Mouse (Mus musculus) ES-E14 (cell line): Measurements from ENCODE around the gene Pde3a.

ENCODE experiments used
- HCFC1 ChIP-seq: IDR thresholded peaks from 2 replicates; pipeline ENCODE4 v1.6.1; 2012; ENCODE audit warnings: low read length, inconsistent platforms, borderline replicate concordance; ENCODE audit not compliant: insufficient read depth
- MAFK ChIP-seq: IDR thresholded peaks from 2 replicates; pipeline ENCODE4 v1.6.1; 2014; ENCODE audit warnings: mild to moderate bottlenecking, low read depth, low read length, inconsistent platforms; ENCODE audit not compliant: insufficient read depth
- ZC3H11A ChIP-seq: IDR thresholded peaks from 2 replicates; pipeline ENCODE4 v1.6.1; 2012; ENCODE audit warnings: low read depth, mild to moderate bottlenecking, inconsistent platforms, low read length, borderline replicate concordance
- ZNF384 ChIP-seq: IDR thresholded peaks from 2 replicates; pipeline ENCODE4 v1.6.1; 2012; ENCODE audit warnings: low read depth, low read length, inconsistent platforms

GRCm38 (mm10) chr6:141347870-141348269, 98.8 kb downstream of the Pde3a start:
- TF ChIP-seq ZNF384 (no peak), ZC3H11A (no peak), HCFC1 (no peak), MAFK (no peak)
